Mouse (Mus musculus) E14TG2a.4 (cell line): ENCODE measurements at regions not wholly inside any gene's neighbourhood (a gene's known extent, or its start where the extent isn't known, plus 50 kb on each side); places are given as distances from the start of the nearest gene placed in this dataset.

Experiments used
- CTCF ChIP-seq: conservative IDR thresholded peaks from 2 replicates; pipeline ENCODE4 v1.5.1; 2014; ENCODE audit warnings: low read length
- NANOG ChIP-seq: IDR thresholded peaks from 2 replicates; pipeline ENCODE4 v1.6.1; 2014; ENCODE audit warnings: borderline replicate concordance, low read length, mixed read lengths

GRCm38 (mm10) chr14:37749162-37749561 is 614.1 kb upstream of the Ghitm start:
- TF ChIP-seq CTCF, result no peak
- no peak for TF ChIP-seq NANOG
